Mouse (Mus musculus) heart, postnatal 25 days (tissue): ENCODE measurements at regions not wholly inside any gene's neighbourhood (a gene's known extent, or its start where the extent isn't known, plus 50 kb on each side); places are given as distances from the start of the nearest gene placed in this dataset.
A peak's percentile ranks its signal among the peaks of the same experiment; 100 is the strongest.
"Not testable (repeated sequence)": the region's sequence is repeated elsewhere in the genome, so short reads cannot be mapped to it uniquely, and the experiment has no call there.

ENCODE experiments used
- DNase-seq: peaks from one replicate; pipeline ENCODE4 v3.0.0; 2022; ENCODE audit warnings: low spot score
- intact Hi-C: fragments of 180-260 bp; cut with DNase I; formaldehyde crosslinking; loops from one replicate; pipeline ENCODE4 v1.15.1; 2025

- no peak for DNase-seq
- intact Hi-C loops, result no loop called here
Observed at GRCm38 (mm10) chr6:144940871-144941380, 135.1 kb downstream of the Bcat1 start.

DNA sequence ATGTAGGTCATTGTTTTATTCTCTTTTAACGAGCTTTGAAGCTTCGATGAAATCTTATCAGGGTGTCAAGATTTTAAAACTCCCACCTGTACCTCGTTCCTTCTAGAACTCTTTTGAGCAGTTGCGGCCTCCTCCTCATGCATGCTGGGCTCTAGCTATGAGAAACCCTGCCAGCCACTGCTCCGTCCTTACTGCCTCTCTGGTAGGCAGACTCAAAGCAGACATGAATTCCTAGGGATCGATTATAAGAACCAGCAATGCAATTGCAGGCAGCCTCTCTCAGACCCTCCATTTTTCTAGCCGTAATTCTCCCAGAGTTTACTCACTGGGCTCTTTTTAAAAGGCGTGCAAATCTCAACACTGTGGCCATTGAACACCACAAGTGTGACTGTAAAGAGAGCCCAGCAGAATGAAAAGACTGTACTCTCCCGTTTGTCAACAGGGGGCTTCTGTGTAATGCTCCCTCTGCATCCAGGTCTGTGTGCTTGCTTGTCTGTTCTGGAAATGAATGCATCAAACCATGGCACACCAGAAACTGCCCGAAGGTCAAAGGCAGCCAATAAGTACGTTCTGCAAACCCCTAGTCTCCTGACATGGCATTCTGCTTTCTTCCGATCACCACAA, 137.3 kb downstream of the Bcat1 start:
- intact Hi-C loops, result no loop called here
- DNase-seq, result no peak

DNA sequence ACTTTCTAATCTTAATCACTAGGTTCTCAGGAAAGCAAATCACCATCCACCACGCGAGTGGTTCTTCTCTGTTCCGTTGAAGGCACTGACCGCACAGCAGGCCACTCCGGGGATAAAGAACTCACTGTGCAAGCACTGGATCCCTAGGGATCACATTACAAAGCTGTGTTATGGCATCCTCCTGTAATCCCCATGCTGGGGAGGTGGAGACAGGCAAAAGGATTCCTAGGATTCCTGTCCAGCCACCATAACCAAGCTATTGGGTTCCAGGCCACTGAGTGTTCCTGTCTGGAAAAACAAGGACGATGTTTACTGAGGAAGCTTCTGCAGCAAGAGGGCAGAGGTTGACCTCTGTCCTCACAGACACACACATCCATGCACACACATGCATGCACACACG, 138.8 kb downstream of the Bcat1 start:
- intact Hi-C loops, result no loop called here
- DNase-seq, result no peak

- no peak for DNase-seq
- intact Hi-C loops, result no loop called here
Observed at GRCm38 (mm10) chr6:144933722-144934235, 142.2 kb downstream of the Bcat1 start.

GRCm38 (mm10) chr6:144932402-144932801, 143.6 kb downstream of the Bcat1 start:
- intact Hi-C loops, result no loop called here
- DNase-seq, result no peak

GRCm38 (mm10) chr6:144929959-144930358, 146.0 kb downstream of the Bcat1 start:
- intact Hi-C loops, result no loop called here

DNA sequence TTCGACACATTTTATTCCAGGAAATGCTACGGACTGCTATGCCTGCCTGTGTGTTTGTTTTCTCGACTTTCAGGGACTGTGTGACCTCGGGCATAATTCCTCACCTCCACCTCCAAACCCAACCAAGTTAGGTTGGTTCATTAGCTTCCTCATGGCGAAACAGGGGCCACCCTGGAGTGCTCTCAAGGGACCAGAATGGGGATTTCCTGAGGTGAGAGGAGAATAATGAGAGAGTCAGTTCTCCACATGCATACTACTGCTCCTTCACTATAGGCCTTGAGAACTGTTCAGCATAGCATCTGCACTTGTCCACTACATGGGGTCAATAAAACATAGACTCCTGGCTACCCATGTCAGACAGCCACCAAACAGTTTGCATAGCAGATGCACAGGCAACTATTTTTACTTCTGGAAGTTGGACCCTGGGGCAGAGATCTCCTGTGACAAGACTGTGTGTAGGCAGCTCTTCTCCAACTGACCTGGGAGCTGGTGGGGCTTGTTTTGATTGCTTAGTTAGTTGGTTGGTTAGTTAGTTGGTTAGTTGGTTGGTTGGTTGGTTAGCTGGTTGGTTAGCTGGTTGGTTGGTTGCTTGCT, 146.6 kb downstream of the Bcat1 start:
- intact Hi-C loops, result no loop called here
- DNase-seq, result no peak

More at GRCm38 (mm10) chr6:144929959-144930358, 146.0 kb downstream of the Bcat1 start:
- DNase-seq, result no peak

- DNase-seq, result no peak
- intact Hi-C loops, result no loop called here
Observed at GRCm38 (mm10) chr6:144927599-144927998, 145.8 kb upstream of the Sox5 start.

GRCm38 (mm10) chr6:144922762-144923161, 141.0 kb upstream of the Sox5 start:
- no peak for DNase-seq
- intact Hi-C loops, result no loop called here

GRCm38 (mm10) chr6:144919750-144920149, 138.0 kb upstream of the Sox5 start:
- DNase-seq, result no peak
- intact Hi-C loops, result no loop called here

GRCm38 (mm10) chr6:144917128-144917527, 135.4 kb upstream of the Sox5 start:
- no peak for DNase-seq
- intact Hi-C loops, result no loop called here

DNA sequence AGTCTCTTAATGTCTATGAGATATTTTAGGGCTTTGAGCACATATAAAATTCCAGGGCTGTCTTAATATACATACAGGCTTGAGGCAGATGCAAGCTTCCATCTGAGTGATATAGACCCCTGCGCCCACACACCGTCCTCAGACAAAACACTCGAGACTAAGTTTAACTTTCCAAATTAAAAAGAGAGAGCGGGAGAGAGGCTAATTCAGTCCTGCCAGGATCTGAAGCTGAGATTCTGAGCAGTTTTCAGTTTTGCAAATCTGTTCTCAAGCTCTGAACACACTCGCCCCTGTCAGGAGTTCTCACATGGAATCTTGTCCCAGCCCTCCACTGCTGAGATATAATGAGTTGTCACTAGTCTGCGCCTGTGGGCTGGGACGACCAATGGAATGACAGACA, 130.0 kb upstream of the Sox5 start:
- DNase-seq, result no peak
- intact Hi-C loops, result no loop called here

DNA sequence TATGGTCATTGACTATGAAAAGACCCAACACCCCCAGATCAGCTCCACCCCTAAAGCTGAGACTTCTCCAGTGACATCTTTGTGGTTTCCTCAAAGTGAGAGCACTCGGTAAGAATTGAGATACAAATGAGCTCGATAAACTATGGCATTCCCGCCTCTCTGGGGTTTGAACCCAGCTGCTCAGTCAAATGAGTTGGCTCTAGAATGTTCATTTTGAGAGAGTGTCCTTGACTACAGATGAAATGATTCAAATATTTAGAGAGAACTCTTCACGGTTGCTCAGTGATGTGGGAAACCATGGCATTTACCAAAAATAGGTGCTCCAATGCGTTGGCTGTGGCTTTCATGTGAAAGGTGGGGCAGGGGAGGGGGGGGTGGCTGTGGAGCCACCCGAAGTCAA, 128.6 kb upstream of the Sox5 start:
- DNase-seq, result no peak
- intact Hi-C loops, result no loop called here

- no peak for DNase-seq
- intact Hi-C loops, result no loop called here
Observed at GRCm38 (mm10) chr6:144908646-144909045, 126.9 kb upstream of the Sox5 start.

DNA sequence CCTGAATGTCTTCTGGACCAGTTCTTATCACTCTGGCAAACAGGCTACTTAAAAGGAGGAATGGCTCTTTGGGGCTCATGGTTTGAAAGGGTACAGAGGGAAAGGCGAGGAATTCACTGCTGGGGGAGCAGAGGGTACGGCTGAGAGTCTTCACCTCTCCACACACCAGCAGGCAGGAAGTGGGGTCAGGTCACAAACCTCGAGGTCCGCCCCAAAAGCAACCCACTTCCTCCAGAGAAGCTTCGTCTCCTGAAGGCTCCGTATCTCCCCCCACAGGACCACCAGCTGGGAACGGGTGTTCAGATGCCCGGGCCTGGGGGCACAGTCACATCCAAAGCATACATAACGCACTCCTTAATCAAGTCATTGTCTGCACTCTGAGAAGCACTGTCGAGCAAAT, 121.4 kb upstream of the Sox5 start:
- DNase-seq, result no peak
- intact Hi-C loops, result no loop called here

DNA sequence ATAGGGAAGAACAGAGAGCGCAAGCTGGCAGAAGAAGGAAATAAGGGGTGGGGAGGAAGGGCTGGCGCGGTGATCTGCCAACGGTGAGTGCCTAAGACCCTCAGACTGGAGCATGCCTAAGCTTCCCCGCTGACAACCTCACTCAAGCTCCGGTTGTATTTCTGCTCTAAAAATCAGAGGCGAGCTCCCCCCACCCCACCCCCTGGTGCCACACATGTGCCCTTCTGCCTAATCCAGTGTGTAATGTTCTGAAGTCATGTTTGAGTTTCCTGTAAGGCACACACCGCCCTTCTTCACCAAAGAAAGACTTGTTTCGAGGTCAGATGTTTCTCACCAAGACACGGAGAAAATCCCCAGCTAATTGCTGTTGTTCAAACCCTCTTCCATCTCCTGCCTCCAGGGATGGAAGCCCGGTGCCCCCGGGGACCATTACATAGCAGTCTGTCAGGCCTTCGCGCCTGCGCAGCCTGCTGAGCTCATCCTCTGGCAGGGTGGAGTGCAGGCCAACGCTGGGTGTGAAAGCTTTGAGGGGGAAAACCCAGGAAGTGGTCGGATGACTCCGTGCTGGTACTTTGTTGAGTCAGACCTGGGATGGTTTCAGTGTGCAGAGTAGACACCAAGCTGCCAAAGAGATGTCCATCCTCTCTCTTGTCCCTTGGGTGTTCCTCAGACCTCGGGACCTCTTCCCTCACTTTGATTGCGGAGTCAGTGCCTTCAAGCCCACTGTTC, 120.7 kb upstream of the Sox5 start:
- intact Hi-C loops, result no loop called here
- peak; percentile 40 for DNase-seq

DNA sequence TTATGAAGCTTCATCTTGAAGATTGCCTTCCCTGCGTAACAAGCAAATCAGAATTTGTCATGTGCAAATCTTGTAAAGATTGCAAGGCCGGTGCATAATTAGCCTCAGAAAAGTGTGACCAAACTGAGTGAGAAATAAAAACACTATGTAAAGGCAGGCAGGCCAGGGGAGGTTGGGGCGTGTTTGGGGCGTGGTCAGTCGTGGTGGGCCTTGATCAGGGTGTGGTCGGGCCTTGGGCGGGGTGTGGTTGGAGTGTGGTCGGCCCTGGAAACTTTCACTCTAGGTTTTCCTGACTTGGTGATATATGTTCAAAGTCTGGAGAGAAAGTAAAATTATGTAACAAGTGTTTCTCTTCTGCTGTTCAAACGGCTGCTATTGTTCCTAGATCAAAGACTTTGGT, 120.0 kb upstream of the Sox5 start:
- intact Hi-C loops, result no loop called here

DNA sequence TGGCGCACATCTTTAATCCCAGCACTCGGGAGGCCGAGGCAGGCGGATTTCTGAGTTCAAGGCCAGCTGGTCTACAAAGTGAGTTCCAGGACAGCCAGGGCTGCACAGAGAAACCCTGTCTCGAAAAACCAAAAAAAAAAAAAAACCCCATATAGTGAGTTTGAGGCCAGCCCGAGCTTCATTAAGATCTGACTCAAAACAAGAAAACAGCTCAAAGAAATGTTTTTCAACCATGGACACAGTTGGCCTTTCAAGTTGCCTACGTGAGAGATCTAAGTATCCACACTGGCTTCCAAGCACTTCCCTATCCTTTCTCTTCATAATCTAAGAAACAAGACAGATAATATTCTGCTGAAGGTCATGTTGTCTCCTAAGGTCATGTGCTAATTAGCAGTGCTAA, 119.1 kb upstream of the Sox5 start:
- intact Hi-C loops, result not testable (repeated sequence)

More for the DNA sequence above, 120.0 kb upstream of the Sox5 start:
- DNase-seq, result no peak

GRCm38 (mm10) chr6:144897526-144897925, 115.7 kb upstream of the Sox5 start:
- intact Hi-C loops, result no loop called here
- DNase-seq, result no peak

More for the DNA sequence above, 119.1 kb upstream of the Sox5 start:
- not testable (repeated sequence) for DNase-seq

DNA sequence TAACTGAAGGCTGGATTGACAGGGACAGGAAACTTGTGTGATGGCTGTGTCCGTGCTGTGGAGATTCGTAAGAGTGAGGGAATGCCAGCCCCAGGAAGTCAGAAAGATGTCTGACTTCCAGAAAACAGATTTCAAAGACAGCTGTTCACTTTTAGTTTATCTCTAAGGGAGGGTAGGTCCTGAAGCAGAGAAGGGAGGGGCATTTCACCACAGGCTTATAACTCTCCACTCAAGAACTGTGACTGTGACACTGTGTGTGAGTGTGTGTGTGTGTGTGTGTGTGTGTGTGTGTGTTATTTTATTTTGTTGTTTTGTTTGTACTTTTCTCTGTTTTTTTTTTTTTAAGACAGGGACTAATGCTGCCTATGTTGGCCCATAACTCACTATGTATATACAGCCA, 109.1 kb upstream of the Sox5 start:
- intact Hi-C loops, result no loop called here
- DNase-seq, result no peak

DNA sequence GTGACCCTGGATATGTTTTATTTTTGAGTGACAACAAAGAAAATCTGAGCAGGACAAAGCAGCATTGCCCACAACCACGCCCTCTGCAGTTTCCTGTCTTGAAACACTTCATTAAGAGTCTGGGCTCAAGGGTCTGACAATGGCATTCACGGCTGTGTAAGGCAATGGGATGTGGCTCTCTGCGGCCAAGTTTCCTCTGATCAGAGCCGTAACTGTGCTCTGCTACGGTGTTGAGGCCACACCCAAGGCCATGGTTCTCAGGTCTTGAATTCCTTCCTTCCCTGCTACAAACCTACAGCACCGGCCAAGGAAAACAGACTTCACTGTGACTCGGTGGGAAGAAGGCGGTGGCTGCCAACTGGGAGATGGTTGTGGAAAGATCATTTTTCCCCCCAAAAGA, 108.4 kb upstream of the Sox5 start:
- intact Hi-C loops, result no loop called here
- DNase-seq, result no peak
